Mouse (Mus musculus) cerebellum, adult 11 months (tissue): ENCODE results near the gene Tfb2m.

Experiments used
- DNase-seq: peaks from one replicate; pipeline ENCODE4 v3.0.0; 2022

The Tfb2m gene

DNA sequence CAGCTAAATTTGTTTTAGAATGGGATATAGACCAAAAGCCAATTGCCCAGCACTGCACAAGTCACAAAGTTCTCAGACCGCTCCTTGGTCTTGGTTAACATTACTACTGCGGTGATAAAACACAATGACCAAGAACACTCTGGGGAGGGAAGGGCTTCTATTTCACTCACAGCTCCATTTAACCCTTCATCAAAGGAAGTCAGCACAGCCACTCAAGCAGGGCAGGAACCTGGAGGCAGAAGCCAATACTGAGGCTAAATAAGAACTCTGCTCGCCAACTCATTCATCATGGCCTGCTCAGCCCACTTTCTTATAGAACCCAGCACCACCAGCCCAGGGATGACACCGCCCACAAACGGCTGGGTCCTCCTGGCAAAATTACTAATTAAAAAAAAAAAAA is 57.5 kb downstream of the Tfb2m start:
- no peak for DNase-seq

DNA sequence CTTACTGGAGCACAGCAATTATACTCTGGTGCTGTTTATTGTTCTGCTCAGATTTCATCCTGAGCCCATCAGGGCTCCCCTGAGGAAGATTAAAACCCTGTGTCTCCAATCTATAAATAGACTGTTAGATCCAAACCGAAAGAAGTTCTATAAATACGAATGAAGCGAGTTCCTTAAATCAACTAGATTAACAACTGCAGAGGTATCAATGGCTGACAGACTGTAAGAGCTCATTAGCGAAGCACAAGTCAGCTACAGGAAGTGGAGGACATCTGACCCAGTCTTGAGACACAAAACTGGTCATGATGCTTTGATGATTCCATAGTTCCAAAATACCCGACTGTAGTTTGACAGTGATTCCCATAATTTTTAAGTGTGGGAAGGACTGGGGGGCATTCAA is 58.1 kb downstream of the Tfb2m start:
- DNase-seq: no peak

DNA sequence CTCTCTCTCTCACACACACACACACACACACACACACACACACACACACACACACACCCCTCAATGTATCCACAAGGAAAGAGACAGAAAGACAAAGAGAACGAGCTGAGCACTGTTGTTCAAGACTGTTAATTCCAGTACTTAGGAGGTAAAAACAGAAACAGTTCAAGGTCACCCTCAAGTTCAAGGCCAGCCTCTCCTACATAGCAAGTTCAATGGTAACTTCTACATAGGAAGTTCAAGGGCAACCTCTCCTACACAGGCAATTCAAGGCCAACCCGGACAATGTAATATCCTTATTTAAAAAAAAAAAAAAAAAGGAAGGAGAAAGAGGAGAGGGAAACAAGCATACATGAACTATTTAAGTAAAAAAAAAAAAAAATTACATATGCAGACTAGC is 58.8 kb downstream of the Tfb2m start:
- no peak for DNase-seq

DNA sequence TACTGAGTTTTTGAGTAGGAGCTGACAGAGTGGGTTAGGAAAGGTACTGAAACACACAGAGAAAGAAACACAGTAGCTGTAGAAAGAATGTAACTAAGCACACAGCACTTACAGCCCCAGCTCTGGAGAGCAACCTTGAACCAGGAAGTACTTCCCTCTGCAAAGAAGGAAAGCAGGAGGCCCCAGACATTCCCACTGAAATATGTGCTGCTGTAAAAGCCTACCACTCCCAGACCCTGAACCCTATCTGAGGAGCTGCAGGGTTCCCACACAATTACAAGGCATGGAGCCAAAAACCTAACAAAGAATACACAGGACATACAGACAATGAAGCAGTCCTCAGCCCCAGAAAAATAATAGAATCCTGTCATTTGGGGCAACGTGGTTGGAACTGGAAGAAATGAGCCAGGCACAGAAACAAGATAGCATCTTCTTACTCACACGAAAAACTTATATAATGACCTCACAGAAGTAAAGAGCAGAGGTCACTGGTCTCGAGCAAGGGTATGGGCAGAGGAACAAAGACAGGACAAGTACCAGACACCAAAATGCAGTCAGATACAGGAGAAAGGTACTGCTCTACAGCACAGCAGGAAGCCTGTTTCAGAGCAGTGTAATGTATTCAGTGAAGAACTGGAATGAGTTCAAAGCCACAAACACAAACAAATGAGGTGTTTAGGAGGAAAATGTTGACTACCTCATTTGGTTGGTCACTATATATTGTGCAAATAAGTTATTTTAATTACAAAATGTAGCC is 60.1 kb downstream of the Tfb2m start:
- no peak for DNase-seq

DNA sequence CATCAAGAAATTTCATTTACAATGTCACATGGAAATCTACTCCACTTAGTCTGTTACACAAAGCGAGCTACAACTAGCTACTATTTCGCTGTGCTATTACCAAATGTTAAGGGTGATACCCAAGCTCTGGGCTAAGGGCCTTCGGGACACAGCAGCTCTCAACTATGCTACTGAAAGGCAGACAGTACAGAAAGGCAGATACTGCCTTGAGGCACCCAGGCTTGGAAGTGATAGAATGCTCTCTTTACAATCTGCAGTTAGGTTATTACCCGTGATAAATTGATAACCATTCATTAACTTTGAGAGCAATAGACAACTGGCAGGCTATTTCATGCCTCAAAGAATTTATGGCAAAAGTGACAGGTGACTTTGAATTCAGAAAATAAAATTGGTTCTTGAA is 65.2 kb downstream of the Tfb2m start:
- DNase-seq: no peak
